Mouse (Mus musculus): ENCODE results near the gene Dcaf8.

The Dcaf8 gene

GRCm38 (mm10) chr1:172198316-172198715 lies 50.4 kb downstream of the Dcaf8 start:
- DNase-seq: no peak

GRCm38 (mm10) chr1:172198996-172199395 lies 51.1 kb downstream of the Dcaf8 start:
- DNase-seq: no peak

GRCm38 (mm10) chr1:172200161-172200560 lies 52.3 kb downstream of the Dcaf8 start:
- DNase-seq: no peak

- DNase-seq: peak; percentile 58 to 65
These were observed 53.1 kb downstream of the Dcaf8 start for GRCm38 (mm10) chr1:172200871-172201447.

- DNase-seq: peak; percentile 82 to 84
These were observed 54.3 kb downstream of the Dcaf8 start for GRCm38 (mm10) chr1:172201967-172202880.

- DNase-seq: peak; percentile 26 to 37
These were observed 55.1 kb downstream of the Dcaf8 start for GRCm38 (mm10) chr1:172202894-172203522.

GRCm38 (mm10) chr1:172203566-172203965 lies 55.7 kb downstream of the Dcaf8 start:
- DNase-seq: peak in 1 of 2 experiments; percentile 36

- DNase-seq: peak; percentile 35 to 36
These were observed 56.3 kb downstream of the Dcaf8 start for GRCm38 (mm10) chr1:172204033-172204813.

GRCm38 (mm10) chr1:172204814-172205740 lies 57.2 kb downstream of the Dcaf8 start:
- peak; percentile 66 to 67 for DNase-seq

GRCm38 (mm10) chr1:172205741-172206087 lies 57.8 kb downstream of the Dcaf8 start:
- DNase-seq: peak; percentile 37 to 44

- peak; percentile 85 to 90 for DNase-seq
These were observed 58.4 kb downstream of the Dcaf8 start, which contains the start of gene Pea15a for GRCm38 (mm10) chr1:172206141-172206917. Gene Pea15a (minus strand): TSS chr1:172206804.

GRCm38 (mm10) chr1:172207111-172207584 lies 59.3 kb downstream of the Dcaf8 start:
- peak; percentile 37 to 51 for DNase-seq

- DNase-seq: no peak
These were observed 64.9 kb downstream of the Dcaf8 start for GRCm38 (mm10) chr1:172212776-172213175.

- DNase-seq: no peak
These were observed 65.9 kb downstream of the Dcaf8 start for GRCm38 (mm10) chr1:172213771-172214170.

GRCm38 (mm10) chr1:172214748-172215147 lies 66.9 kb downstream of the Dcaf8 start:
- DNase-seq: no peak

- DNase-seq: peak; percentile 89 to 91
These were observed 69.3 kb downstream of the Dcaf8 start for GRCm38 (mm10) chr1:172217148-172217547.

GRCm38 (mm10) chr1:172218164-172218910 lies 70.5 kb downstream of the Dcaf8 start:
- DNase-seq: no peak

- DNase-seq: no peak
These were observed 71.8 kb downstream of the Dcaf8 start, which contains the start of gene Casq1 for GRCm38 (mm10) chr1:172219451-172220406. Gene Casq1 (minus strand): TSS chr1:172219868.

Data from cerebellum, postnatal 36 days (tissue).